Mouse (Mus musculus): ENCODE measurements around the gene Myl3.

GRCm38 (mm10) chr9:110779242-110779913 is 37.7 kb downstream of the Myl3 start:
- TF ChIP-seq CTCF (IDR thresholded peaks at IDR 0.05) (peak; percentile 56), EP300 (IDR thresholded peaks at IDR 0.05) (no peak)
